Mouse (Mus musculus) kidney, adult 2 months (tissue): ENCODE measurements around the gene Tspan18.

Experiments used
- CTCF ChIP-seq: fragments of 200-500 bp; conservative IDR thresholded peaks from 2 replicates; pipeline ENCODE4 v1.5.1; 2011; ENCODE audit warnings: low read depth, mild to moderate bottlenecking, control low read depth, low read length, moderate library complexity, mixed read lengths; ENCODE audit not compliant: insufficient read depth, insufficient read length
- POLR2A ChIP-seq: fragments of 200-500 bp; IDR thresholded peaks from one replicate; pipeline ENCODE4 v1.6.1; 2011; ENCODE audit warnings: low read depth, low read length, control low read depth

DNA sequence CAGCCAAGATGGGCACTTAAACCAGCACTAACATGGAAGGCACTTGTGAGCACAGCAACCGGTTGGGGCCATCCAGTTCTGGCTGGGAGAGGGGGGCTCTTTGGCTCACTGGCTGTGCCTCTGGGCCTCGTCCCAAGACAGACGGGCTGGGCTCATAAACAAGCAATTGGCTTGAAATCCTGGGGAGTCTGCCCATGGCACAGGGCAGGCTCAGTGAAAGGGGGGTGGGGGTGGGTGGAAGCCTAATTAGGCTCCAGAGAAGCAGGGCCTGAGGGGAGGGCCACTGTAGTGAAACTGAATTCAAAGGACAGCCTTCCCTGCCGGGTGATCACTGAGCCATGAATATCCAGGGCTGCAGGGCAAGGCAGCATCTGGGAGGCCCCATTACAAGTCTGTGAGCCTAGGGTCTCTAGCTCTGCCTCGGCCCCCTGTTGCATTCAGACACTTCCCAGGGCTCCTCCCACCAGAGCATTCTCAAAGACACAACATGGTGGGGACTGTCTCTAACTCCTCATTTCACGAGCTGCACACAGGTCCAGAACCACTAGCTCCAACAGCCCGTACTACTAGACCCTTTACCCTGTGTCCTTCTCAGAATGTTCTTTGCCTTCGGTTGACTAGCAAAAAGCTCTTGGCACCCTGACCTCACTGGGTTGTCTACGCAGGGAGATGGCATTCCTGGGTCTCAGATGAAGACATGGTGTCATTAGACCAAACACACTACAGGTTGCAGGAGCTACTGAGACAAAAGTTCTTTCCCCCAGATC is 106.4 kb downstream of the Tspan18 start:
- TF ChIP-seq CTCF (no peak), POLR2A (no peak)
